Mouse (Mus musculus) retina, adult 2 months (tissue): ENCODE results near the gene Atg7.

Experiments
- DNase-seq: peaks from one replicate; pipeline ENCODE4 v3.0.0-alpha.2; 2012; ENCODE audit warnings: low read depth, low spot score

Gene Atg7

DNA sequence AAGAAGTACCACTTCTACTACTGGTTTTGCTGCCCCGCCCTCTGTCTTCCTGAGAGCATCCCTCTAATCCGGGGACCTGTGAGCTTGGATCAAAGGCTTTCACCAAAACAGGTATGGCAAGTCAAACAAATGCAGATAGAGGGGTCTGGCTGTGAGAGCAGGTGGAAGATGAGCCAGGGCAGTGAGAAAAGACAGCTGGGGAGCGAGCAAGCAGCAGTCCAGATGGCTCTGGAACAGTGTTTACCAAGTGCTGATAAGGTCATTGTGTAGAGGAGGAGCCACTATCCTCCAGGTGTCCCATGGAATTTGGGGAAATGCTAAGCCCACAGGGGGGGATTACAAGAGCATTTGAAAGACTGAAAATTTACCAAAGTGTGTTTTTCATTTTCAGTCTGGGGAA, 41.5 kb downstream of the Atg7 start:
- DNase-seq = no peak

DNA sequence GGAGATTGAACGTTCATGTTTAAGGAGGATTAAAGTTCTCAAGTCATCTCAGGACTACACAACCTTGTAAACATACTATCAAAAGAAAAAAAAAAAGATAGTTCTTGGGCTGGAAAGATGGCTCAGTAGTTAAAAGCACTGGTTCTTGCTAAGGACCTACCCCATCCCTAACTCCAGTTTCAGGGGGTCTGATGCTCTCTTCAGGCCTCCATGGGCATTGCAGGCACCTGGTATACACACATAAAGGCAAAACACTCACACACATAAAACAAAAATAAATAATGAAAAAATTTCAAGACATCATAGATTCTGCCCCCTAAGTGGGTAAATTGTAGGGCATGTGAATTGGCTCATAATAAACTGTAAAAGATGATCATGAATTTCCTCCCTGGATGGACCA, 42.5 kb downstream of the Atg7 start:
- no peak for DNase-seq

DNA sequence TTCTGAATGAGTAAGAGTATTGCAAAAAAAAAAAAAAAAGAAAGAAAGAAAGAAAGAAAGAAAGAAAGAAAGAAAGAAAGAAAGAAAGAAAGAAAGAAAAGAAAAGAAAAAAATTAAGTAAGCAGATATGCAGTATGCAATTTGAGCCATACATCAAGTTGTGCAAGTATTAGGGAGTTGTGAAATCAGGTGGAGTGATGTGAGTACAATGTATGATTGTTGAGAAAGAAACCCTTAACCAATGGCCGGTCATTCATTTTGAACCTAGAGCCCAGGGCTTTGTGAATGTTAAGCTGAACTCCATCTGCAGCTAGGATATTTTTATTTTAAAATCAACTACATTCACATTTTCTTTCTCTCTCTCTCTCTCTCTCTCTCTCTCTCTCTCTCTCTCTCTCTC, 44.1 kb downstream of the Atg7 start:
- no peak for DNase-seq

- no peak for DNase-seq
Measured at GRCm38 (mm10) chr6:114690661-114691060, 47.8 kb downstream of the Atg7 start.

DNA sequence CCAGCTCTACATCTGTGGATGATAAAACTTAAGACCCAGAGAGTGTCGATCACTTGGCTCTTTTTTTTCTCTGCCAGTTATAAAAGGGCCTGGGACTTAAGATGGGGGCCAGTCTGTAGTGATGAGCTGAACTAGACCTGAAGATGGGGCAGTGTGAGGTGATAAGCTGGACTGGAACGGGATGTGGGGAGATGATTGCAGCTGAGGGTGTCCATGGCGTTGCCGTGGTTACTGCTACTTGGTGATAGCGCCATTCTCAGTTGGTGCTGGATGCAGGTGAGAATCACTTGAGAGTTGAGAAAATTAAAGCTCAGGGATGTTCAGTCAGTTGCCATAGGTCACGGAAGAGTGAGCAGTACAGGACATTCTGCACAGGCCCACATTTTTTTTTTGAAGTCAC, 48.6 kb downstream of the Atg7 start:
- no peak for DNase-seq

- DNase-seq = no peak
Measured at GRCm38 (mm10) chr6:114692691-114693090, 49.8 kb downstream of the Atg7 start.

- DNase-seq = peak; percentile 39
Measured at GRCm38 (mm10) chr6:114697646-114698490, 55.0 kb downstream of the Atg7 start.

GRCm38 (mm10) chr6:114698578-114698977, 55.7 kb downstream of the Atg7 start:
- DNase-seq = no peak

- no peak for DNase-seq
Measured at GRCm38 (mm10) chr6:114700704-114701103, 57.8 kb downstream of the Atg7 start.

DNA sequence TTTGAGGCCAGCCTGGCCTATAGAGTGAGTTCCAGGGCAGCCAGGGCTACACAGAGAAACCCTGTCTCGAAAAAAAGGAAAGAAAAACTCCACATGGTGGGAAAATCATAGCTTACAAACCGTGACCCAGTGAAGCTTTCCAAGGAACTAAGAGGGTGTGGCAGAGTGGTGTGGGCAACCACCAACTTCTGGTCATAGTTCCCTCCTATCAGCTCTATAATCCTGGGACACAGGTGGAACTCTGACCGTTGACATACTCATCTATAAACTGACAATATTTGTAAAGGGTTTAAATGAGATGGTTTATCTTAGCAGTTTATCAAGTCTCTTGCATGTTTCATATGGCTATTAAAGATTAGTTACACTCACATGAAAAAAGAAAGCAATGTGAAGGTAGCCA, 64.1 kb downstream of the Atg7 start:
- no peak for DNase-seq

GRCm38 (mm10) chr6:114712242-114713050, 69.5 kb downstream of the Atg7 start:
- DNase-seq = no peak

GRCm38 (mm10) chr6:114713538-114713937, 70.6 kb downstream of the Atg7 start:
- DNase-seq = no peak

GRCm38 (mm10) chr6:114714654-114715053, 71.8 kb downstream of the Atg7 start:
- no peak for DNase-seq

- DNase-seq = no peak
Measured at GRCm38 (mm10) chr6:114715289-114716030, 72.6 kb downstream of the Atg7 start.

GRCm38 (mm10) chr6:114719100-114719499, 76.2 kb downstream of the Atg7 start:
- DNase-seq = no peak

DNA sequence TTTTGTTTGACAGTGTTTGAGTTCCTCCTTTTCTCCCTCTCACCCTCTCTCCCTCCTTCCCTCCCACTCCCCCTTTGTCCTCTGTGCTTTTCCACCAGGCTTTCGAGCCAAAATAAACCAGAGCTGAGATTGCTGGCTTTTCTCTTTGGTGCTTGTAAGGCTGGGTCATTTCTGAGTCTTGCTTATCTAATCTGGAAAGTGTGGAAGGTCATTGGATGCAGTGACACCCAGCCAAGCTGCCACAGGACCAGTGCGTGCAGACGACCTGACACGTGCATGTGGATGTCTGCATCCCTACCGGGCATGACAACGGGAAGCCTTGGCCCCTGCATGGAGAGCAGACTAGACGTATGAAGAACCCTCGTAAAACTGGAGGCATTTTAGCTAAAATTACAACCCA, 76.8 kb downstream of the Atg7 start:
- no peak for DNase-seq

- DNase-seq = no peak
Measured at GRCm38 (mm10) chr6:114722046-114722445, 79.1 kb downstream of the Atg7 start.

DNA sequence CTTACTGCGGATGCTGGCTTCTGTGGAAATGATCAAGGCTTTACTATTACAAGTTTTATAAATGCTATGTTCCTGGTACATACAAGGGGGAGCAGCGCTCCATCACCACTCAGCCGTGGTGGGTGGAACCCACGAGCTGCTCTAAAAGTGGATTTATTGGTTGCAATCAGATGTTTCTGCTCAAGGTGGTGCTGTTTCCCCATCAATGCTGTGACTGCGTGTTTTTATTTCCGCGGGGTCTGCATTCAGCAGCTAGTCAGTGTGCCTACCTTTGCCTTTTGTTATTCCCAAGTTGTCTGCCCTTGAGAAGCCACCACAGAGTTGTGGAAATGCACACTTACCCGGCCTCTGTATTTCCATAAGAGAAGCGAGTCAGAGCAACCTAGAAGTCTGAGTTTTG, 81.0 kb downstream of the Atg7 start:
- peak; percentile 20 for DNase-seq

GRCm38 (mm10) chr6:114724351-114724750, 81.5 kb downstream of the Atg7 start:
- DNase-seq = no peak

DNA sequence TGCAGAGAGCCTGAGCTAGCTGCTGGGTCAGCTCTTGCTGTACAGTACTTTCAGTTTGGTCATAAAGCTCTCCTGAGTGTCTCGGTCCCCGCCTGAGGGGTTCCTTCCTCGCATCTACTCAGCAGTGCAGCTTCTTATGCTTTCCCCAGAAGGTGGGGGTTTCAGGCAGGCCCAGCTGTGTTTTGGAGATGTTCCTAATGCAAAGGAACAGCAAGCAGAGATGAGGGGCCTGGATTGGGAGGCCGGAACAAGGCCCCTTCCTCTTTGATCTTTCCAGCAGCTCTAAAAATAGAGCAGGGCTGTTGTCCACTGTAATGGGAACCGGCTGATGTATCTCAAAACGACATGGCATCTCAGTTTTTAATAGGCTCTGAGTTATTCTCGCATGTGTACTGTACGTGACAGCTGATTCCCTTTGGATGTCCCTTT, 82.3 kb downstream of the Atg7 start:
- DNase-seq = no peak

- no peak for DNase-seq
Measured at GRCm38 (mm10) chr6:114726681-114727080, 83.8 kb downstream of the Atg7 start.

- DNase-seq = no peak
Measured at GRCm38 (mm10) chr6:114733156-114733555, 90.3 kb downstream of the Atg7 start.
